Mouse (Mus musculus) G1E (cell line): ENCODE measurements around the gene Lifr.

ENCODE experiments used
- CTCF ChIP-seq: IDR thresholded peaks from 2 replicates; pipeline ENCODE4 v1.5.1; 2012; ENCODE audit warnings: low read depth, low read length, inconsistent platforms, mixed read lengths
- GATA1 ChIP-seq: IDR thresholded peaks from 2 replicates; pipeline ENCODE4 v1.6.1; 2012; ENCODE audit warnings: borderline replicate concordance, low read length, inconsistent platforms, mixed read lengths
- GATA2 ChIP-seq: IDR thresholded peaks from 2 replicates; pipeline ENCODE4 v1.6.1; 2012; ENCODE audit warnings: low read depth, low read length, inconsistent platforms, borderline replicate concordance
- POLR2AphosphoS5 ChIP-seq: IDR thresholded peaks from 2 replicates; pipeline ENCODE4 v1.6.1; 2012; ENCODE audit warnings: low read depth, low read length, inconsistent platforms; ENCODE audit not compliant: insufficient replicate concordance
- TAL1 ChIP-seq: conservative IDR thresholded peaks from 2 replicates; pipeline ENCODE4 v1.6.1; 2012; ENCODE audit warnings: low read depth, low read length, inconsistent platforms, mixed read lengths

DNA sequence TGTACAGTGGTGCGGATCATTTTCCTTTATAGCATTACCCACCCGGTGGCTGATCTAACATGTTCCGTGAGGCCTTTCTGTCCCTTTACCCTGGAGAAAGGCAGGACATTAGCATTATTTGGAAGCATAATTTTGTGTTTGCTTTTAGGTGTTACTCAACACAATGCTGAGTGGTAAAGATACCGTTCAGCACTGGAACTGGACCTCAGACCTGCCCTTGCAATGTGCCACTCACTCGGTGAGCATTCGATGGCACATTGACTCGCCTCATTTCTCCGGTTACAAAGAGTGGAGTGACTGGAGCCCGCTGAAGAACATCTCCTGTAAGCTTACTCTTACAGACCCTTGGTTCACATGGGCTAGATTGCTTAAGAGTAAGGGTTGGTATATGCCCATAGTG is 76.3 kb downstream of the Lifr start:
- no peak for TF ChIP-seq CTCF
- TF ChIP-seq GATA1 = no peak
- TF ChIP-seq TAL1 = no peak
- no peak for TF ChIP-seq POLR2AphosphoS5
- TF ChIP-seq GATA2 = no peak
